Mouse (Mus musculus): Measurements from ENCODE around the gene Tmem18.

The Tmem18 gene

DNA sequence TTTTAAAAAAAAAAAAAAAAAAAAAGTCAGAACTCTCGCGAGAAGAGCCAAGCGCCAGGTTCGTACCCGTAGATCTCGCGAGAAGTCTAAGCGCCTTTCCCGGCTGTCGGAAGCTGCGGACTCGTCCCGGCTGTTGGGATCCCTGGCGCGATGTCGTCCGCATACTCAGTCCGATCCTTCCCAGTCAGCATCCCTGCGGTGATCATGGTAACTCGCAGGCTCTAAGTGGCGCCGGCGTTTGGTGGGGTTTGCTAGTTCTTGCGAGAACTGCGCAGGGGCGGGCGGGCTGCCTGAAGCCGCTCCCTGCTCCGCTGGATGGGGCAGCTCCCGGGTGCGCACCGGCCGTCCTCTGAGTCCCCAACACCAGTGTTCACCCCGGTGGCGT, at the start of gene Tmem18:
TSS of gene Tmem18 (plus strand) at position 71 of the 385 bp plus-strand sequence.
- peak; percentile 61 to 66 for DNase-seq (ENCODE audit: low spot score in 2 of 2)

GRCm38 (mm10) chr12:30557349-30557748, 26.9 kb upstream of the Tmem18 start:
- DNase-seq (ENCODE audit: low spot score in 2 of 2) = no peak

DNA sequence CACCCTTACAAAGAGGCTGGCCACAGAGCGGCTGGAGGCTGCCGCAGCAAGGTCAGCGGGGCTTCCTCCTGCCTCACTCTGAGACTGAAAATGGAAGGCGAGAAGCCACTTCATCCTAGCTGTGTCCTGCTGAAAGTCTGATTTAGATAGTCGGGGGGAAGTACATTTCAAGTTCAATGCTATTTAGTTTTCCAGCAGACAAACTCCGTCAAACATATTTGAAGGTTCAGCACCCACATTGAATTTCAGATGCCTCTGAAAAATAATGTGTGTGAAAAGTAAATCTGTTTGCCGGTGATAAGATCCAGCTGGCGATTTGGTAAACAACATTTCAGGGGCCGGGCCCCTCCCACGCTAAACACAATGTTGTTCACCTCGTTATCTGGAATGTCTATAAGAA, 22.8 kb upstream of the Tmem18 start:
- no peak for DNase-seq (ENCODE audit: low spot score in 2 of 2)

GRCm38 (mm10) chr12:30572075-30572474, 12.2 kb upstream of the Tmem18 start:
- DNase-seq (ENCODE audit: low spot score in 2 of 2) = no peak

GRCm38 (mm10) chr12:30575952-30576351, 8.3 kb upstream of the Tmem18 start:
- no peak for DNase-seq (ENCODE audit: low spot score in 2 of 2)

GRCm38 (mm10) chr12:30578019-30578418, 6.2 kb upstream of the Tmem18 start:
- peak; percentile 37 to 43 for DNase-seq (ENCODE audit: low spot score in 2 of 2)

GRCm38 (mm10) chr12:30581277-30581676, 2.9 kb upstream of the Tmem18 start:
- no peak for DNase-seq (ENCODE audit: low spot score in 2 of 2)

GRCm38 (mm10) chr12:30583586-30584355, 455 bp upstream of the Tmem18 start:
- DNase-seq (ENCODE audit: low spot score in 2 of 2) = no peak

DNA sequence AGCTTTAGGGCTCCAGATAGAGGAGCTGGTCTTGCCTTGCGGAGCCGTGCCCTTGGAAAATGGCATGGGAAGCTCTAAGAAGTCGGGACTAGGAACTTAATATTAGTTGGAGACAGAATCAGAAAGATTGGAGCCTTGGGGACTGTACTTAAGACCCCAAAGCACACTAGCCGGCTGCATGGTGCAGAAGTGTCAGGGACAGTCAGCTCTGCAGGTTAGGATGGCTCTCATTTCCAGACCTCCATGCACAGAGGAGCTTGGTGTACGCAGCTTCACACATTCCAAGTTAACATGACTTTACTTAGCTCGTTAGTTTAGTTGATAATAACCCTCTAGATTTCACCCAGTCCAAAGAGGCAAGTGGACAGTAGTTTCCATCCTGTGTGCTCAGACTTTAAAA, 637 bp downstream of the Tmem18 start:
- DNase-seq (ENCODE audit: low spot score in 2 of 2) = no peak

GRCm38 (mm10) chr12:30591832-30592231, 7.6 kb downstream of the Tmem18 start:
- DNase-seq (ENCODE audit: low spot score in 2 of 2) = no peak

- DNase-seq (ENCODE audit: low spot score in 2 of 2) = peak; percentile 19 to 24
These were observed 12.7 kb downstream of the Tmem18 start for GRCm38 (mm10) chr12:30596818-30597407.

DNA sequence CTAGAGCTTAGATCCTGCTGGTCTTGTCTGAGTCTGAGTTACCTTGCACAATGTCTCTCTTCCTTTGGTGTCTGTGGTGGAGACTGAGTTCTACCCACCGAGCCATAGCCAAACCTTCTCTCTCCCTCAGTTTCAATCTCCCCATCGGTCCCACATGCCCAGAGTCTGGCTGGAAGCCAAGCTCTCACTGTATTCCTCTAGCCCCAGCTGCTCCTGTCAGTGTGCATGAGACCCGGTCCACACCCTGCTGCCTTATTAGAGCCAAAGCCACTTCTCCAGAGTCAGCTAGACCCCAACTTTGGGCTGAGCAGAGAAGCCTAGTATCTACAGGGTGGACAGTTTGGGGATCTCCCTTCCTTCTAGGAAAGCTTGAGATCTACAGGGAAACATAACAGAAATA, 14.7 kb downstream of the Tmem18 start:
- DNase-seq (ENCODE audit: low spot score in 2 of 2) = no peak

GRCm38 (mm10) chr12:30599474-30599873, 15.2 kb downstream of the Tmem18 start:
- DNase-seq (ENCODE audit: low spot score in 2 of 2) = no peak

- no peak for DNase-seq (ENCODE audit: low spot score in 2 of 2)
These were observed 15.8 kb downstream of the Tmem18 start for GRCm38 (mm10) chr12:30599997-30600396.

DNA sequence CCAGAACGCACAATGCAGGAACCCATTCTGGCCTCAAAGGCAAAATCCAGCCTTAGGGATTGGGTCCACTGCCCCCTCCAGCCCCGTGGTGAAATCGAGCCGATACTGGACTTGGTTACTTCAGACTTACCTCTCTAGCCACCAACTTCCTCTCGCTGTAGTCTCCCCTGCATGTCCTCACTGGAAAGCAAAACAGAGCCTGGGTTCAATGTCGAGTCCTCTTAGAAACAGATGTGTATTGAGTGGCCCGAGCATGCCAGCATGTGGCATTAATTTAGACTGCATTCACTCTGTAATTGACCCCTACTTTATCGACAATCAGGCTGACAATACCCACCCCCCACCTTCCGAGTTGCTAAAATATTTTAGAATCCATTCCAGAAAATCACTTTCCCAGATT, 19.8 kb downstream of the Tmem18 start:
- no peak for DNase-seq (ENCODE audit: low spot score in 2 of 2)

DNA sequence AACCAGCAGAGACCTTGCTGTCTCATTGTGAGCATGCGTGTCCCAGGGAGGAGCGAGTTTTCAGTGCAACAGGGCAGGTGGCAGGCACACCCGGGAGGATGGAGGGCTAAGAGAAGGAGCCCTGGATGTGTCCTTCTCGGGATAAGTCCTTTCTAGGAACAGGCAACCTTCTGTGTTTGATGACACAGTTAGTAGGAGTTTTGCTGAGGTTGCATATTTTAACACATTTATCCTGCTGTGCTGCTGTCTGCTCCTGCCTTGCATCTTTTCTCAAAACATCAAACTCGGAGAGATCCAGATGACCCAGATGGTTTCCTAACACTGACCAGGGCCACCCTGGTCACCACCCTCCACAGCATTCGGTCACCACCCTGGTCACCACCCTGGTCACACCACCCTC, 20.6 kb downstream of the Tmem18 start:
- no peak for DNase-seq (ENCODE audit: low spot score in 2 of 2)

DNA sequence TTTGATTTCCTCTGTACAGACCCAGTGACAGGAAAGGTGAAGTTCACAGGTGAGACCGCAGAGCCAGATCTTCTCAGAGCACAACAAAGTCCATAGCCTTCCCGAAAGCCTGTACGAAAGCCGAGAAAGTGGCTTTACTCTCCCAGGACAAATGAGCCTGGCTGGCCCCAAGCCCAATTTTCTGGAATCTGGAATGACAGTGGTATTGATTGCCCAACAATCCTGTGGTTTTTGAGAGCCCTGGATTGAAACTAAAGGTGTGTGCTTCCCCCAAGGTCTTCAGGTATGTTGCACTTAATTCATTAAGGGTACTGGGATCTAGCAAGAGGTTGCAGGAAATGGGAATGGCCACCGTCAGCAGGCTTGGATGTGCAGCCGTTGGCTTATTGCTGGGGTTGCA, 21.7 kb downstream of the Tmem18 start:
- DNase-seq (ENCODE audit: low spot score in 2 of 2) = no peak

- no peak for DNase-seq (ENCODE audit: low spot score in 2 of 2)
These were observed 22.5 kb downstream of the Tmem18 start for GRCm38 (mm10) chr12:30606743-30607142.

GRCm38 (mm10) chr12:30618425-30618824, 34.2 kb downstream of the Tmem18 start:
- DNase-seq (ENCODE audit: low spot score in 2 of 2) = no peak

GRCm38 (mm10) chr12:30628466-30628865, 44.2 kb downstream of the Tmem18 start:
- no peak for DNase-seq (ENCODE audit: low spot score in 2 of 2)

DNA sequence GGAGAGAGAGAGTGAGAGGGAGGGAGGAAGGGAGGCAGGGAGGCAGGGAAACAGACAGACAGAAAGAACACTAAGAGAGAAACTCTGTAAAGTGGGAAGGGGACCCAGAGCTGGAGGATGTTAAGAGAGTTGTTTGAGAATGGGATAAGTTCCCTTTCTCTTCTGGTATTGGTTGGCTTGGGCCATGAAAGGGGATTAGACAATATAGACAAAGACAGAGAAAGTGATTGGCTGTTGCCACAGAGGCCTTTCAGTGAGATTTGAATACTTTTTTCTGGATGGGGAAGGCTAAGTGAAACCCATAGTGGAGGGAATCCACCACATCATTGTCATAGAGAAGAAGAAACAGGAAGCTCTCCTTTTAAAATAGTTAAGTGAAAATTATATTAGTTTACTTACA, 50.3 kb downstream of the Tmem18 start:
- no peak for DNase-seq (ENCODE audit: low spot score in 2 of 2)

Data from spleen, postnatal 36 days (tissue).